8 mouse cellular contexts compared by ENCODE assay signal in the genomic region with DNA sequence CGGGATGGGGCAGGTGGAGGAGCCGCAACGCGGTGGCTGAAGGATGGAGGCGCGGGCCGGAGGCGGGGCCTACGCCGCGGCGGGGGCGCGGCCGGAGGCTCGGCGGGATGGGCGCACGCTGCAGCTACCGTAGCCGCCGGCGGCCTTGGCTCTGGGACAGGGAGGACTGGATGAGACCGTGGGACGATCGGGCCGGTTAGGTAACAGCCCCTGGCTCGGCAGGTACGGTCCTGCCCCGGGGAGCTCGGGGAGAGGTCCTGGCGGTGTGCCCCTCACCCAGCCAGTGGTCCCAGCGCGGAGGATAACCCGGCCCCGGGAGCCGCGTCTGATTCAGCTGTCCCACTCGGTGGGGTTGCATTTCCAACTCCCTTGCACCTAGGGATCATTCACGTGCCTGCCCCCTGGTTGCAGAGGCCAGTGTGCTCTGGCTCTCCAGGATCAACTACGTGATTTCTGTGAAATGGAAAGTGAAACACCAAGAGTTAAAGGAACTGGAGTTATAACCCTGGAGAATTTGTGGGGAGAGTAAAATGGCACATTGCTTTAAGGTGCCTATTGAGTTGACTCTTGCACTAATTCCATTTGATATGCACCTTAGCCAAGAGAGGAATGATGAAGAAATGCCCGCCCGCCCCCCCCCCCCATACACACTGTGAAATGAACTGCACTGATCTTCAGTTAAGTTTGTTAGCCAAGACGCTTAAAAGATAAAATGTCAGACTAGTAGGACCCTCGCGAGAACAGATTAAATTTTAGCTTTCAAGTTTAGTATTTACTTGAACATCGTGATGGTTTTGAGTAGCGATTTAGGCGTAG. TPM values are rescaled to one million over a fixed set of nuclear protein-coding genes. Genes with fewer than 3 reads are reported as not detected.
DNase-seq lines count a peak whose midpoint lies in the region; ATAC-seq lines count a peak whose summit lies in the region.

No protein-coding gene starts in this region.

- H3K9me3 ChIP-seq in embryonic facial prominence, embryonic 10.5 days = no peaks in the 10 kb centered on the region
- no peaks in the 10 kb centered on the region for H3K9me3 ChIP-seq in limb, embryonic 12.5 days
- no peaks in the 10 kb centered on the region for H3K9me3 ChIP-seq in midbrain, embryonic 14.5 days (ENCODE audit: control insufficient read depth, low read length)

- peak overlapping the region; percentile 67 for H3K4me2 ChIP-seq in limb, embryonic 12.5 days
- H3K4me2 ChIP-seq in midbrain, embryonic 14.5 days (ENCODE audit: low read length) = peak overlapping the region; percentile 75

- ATAC-seq in limb, embryonic 12.5 days (ENCODE audit: insufficient number of reproducible peaks, insufficient read depth, low FRiP score, low TSS enrichment, low read depth) = peak; percentile 76
- ATAC-seq in midbrain, embryonic 14.5 days (ENCODE audit: low FRiP score, low TSS enrichment) = peak; percentile 78

- peak overlapping the region; percentile 72 for H3K9ac ChIP-seq in limb, embryonic 12.5 days (replicated peaks)
- peak overlapping the region; percentile 77 for H3K9ac ChIP-seq in midbrain, embryonic 14.5 days (replicated peaks; ENCODE audit: low read length)

- peak; percentile 37 for DNase-seq in retina, adult 2 months (ENCODE audit: low read depth, low spot score)
- DNase-seq in retina, postnatal 1 day = no peak
- DNase-seq in embryonic facial prominence, embryonic 10.5 days (ENCODE audit: low spot score) = peak; percentile 80
- DNase-seq in heart, adult 11 months = peak; percentile 98
- peak; percentile 82 for DNase-seq in kidney, adult 18-20 months
- peak; percentile 80 for DNase-seq in midbrain, embryonic 14.5 days
- peak; percentile 69 to 87 for DNase-seq in spleen, postnatal 4 days (ENCODE audit: low spot score in 2 of 2)

- peak overlapping the region; percentile 96 for H3K27ac ChIP-seq in embryonic facial prominence, embryonic 10.5 days (replicated peaks)
- H3K27ac ChIP-seq in limb, embryonic 12.5 days = peak overlapping the region; percentile 98
- peak overlapping the region; percentile 97 for H3K27ac ChIP-seq in midbrain, embryonic 14.5 days (replicated peaks; ENCODE audit: low read depth, low read length)

- H3K36me3 ChIP-seq in embryonic facial prominence, embryonic 10.5 days (replicated peaks) = peaks cover 28% of the 10 kb centered on the region
- peaks cover 12% of the 10 kb centered on the region; the same call in 1 of the 2 replicates for H3K36me3 ChIP-seq in limb, embryonic 12.5 days
- peaks cover 2% of the 10 kb centered on the region; the same call in 1 of the 2 replicates for H3K36me3 ChIP-seq in midbrain, embryonic 14.5 days (ENCODE audit: control insufficient read depth, insufficient read depth, low read length)

- H3K4me3 ChIP-seq in embryonic facial prominence, embryonic 10.5 days = peak overlapping the region; percentile 90
- H3K4me3 ChIP-seq in limb, embryonic 12.5 days (replicated peaks) = peak overlapping the region; percentile 75
- H3K4me3 ChIP-seq in midbrain, embryonic 14.5 days (replicated peaks; ENCODE audit: low read depth, low read length) = peak overlapping the region; percentile 92

- H3K27me3 ChIP-seq in embryonic facial prominence, embryonic 10.5 days (replicated peaks; ENCODE audit: low read depth, poor library complexity, severe bottlenecking) = no peaks in the 10 kb centered on the region
- no peaks in the 10 kb centered on the region for H3K27me3 ChIP-seq in limb, embryonic 12.5 days
- H3K27me3 ChIP-seq in midbrain, embryonic 14.5 days (ENCODE audit: control insufficient read depth, insufficient read depth, low read length) = no peaks in the 10 kb centered on the region

- 2% methylated on average over 45 of the region's 49 CpGs for WGBS in embryonic facial prominence, embryonic 10.5 days
- 3% methylated on average over 33 of the region's 49 CpGs for WGBS in limb, embryonic 12.5 days
- WGBS in midbrain, embryonic 14.5 days = 2% methylated on average over 48 of the region's 49 CpGs

- peaks cover 24% of the 10 kb centered on the region for H3K4me1 ChIP-seq in embryonic facial prominence, embryonic 10.5 days
- H3K4me1 ChIP-seq in limb, embryonic 12.5 days (replicated peaks) = peaks cover 5% of the 10 kb centered on the region; the same call in 1 of the 2 replicates
- H3K4me1 ChIP-seq in midbrain, embryonic 14.5 days (ENCODE audit: control insufficient read depth, insufficient read depth, low read length) = peaks cover 3% of the 10 kb centered on the region; the same call in 1 of the 2 replicates

RNA-seq across cellular contexts. Expression of gene Nampt, which starts 1.6 kb away (rescaled TPM):
- 37.6 and 39.6 TPM in 2 replicates for polyA plus RNA-seq in embryonic facial prominence, embryonic 10.5 days (2016; fragmentation: Nextera tagmentation; extraction: Ambion mirVana)
- polyA plus RNA-seq in limb, embryonic 12.5 days (2016; fragmentation: Nextera tagmentation; extraction: Ambion mirVana) = 23.4 and 26.7 TPM in 2 replicates
- 32.1 and 45.7 TPM in 2 replicates for polyA plus RNA-seq in midbrain, embryonic 14.5 days (2014; fragmentation: Nextera tagmentation; extraction: Ambion mirVana)
